8 mouse cellular contexts compared by ENCODE assay signal in genomic region chr2:174326481-174326880, GRCm38 (mm10). TPM values are rescaled to one million over a fixed set of nuclear protein-coding genes. Genes with fewer than 3 reads are reported as not detected.
DNase-seq lines count a peak whose midpoint lies in the region; ATAC-seq and TF ChIP-seq lines count a peak whose summit lies in the region.

No protein-coding gene starts in this region.

- H3K27me3 ChIP-seq in heart, postnatal 0 days (ENCODE audit: control insufficient read depth, insufficient read depth, low read length): no peaks in the 10 kb centered on the region
- no peaks in the 10 kb centered on the region for H3K27me3 ChIP-seq in MEL (ENCODE audit: control insufficient read depth in 1 of 2, insufficient read depth in 2 of 2, low read length in 2 of 2)
- no peaks in the 10 kb centered on the region for H3K27me3 ChIP-seq in hindbrain, embryonic 14.5 days (ENCODE audit: control insufficient read depth, insufficient read depth, low read length)
- no peaks in the 10 kb centered on the region for H3K27me3 ChIP-seq in midbrain, embryonic 14.5 days (ENCODE audit: control insufficient read depth, insufficient read depth, low read length)

- TF ChIP-seq RAD21 in MEL (IDR thresholded peaks at IDR 0.05; ENCODE audit: low read depth, low read length): no peak

- no peak for DNase-seq in heart, postnatal 0 days (ENCODE audit: low spot score)
- DNase-seq in heart, postnatal 10 days: no peak
- peak; percentile 42 for DNase-seq in MEL (ENCODE audit: low read depth, low spot score)
- DNase-seq in hindbrain, embryonic 14.5 days (ENCODE audit: low spot score): no peak
- no peak for DNase-seq in midbrain, embryonic 14.5 days
- DNase-seq in embryo, embryonic 11 days: no peak
- no peak for DNase-seq in left cerebral cortex, postnatal 14 days (ENCODE audit: low spot score in 2 of 2)
- DNase-seq in spleen, postnatal 36 days (ENCODE audit: low spot score in 2 of 2): no peak

- peaks cover 46% of the 10 kb centered on the region for H3K79me2 ChIP-seq in MEL (ENCODE audit: control insufficient read depth, insufficient read depth, low read length, poor library complexity)

- 61% methylated on average over 8 of the region's 8 CpGs for WGBS in heart, postnatal 0 days
- WGBS in hindbrain, embryonic 14.5 days: 64% methylated on average over 8 of the region's 8 CpGs
- WGBS in midbrain, embryonic 14.5 days: 59% methylated on average over 8 of the region's 8 CpGs

- no peaks in the 10 kb centered on the region for H3K36me3 ChIP-seq in heart, postnatal 0 days (replicated peaks; ENCODE audit: control insufficient read depth, insufficient read depth, low read length)
- peaks cover 0 to 10% of the 10 kb centered on the region in 2 experiments; a peak in 2 of 4 replicates for H3K36me3 ChIP-seq in MEL (ENCODE audit: control insufficient read depth in 1 of 2, insufficient read depth in 2 of 2, low read length in 2 of 2)
- H3K36me3 ChIP-seq in hindbrain, embryonic 14.5 days (replicated peaks; ENCODE audit: control insufficient read depth, insufficient read depth): no peaks in the 10 kb centered on the region
- no peaks in the 10 kb centered on the region for H3K36me3 ChIP-seq in midbrain, embryonic 14.5 days (ENCODE audit: control insufficient read depth, insufficient read depth, low read length)

- H3K4me1 ChIP-seq in heart, postnatal 0 days (ENCODE audit: control insufficient read depth, insufficient read depth): no peaks in the 10 kb centered on the region
- H3K4me1 ChIP-seq in MEL (ENCODE audit: control insufficient read depth in 1 of 2, insufficient read depth in 2 of 2, low read length in 2 of 2): no peaks in the 10 kb centered on the region
- peaks cover 8% of the 10 kb centered on the region for H3K4me1 ChIP-seq in hindbrain, embryonic 14.5 days (replicated peaks; ENCODE audit: control insufficient read depth, insufficient read depth, low read length)
- H3K4me1 ChIP-seq in midbrain, embryonic 14.5 days (ENCODE audit: control insufficient read depth, insufficient read depth, low read length): peaks cover 3% of the 10 kb centered on the region; the same call in 1 of the 2 replicates

- H3K9me3 ChIP-seq in heart, postnatal 0 days (replicated peaks; ENCODE audit: control insufficient read depth, low read length): no peaks in the 10 kb centered on the region
- H3K9me3 ChIP-seq in MEL (replicated peaks; ENCODE audit: insufficient read depth, low read length): no peaks in the 10 kb centered on the region
- no peaks in the 10 kb centered on the region for H3K9me3 ChIP-seq in hindbrain, embryonic 14.5 days (ENCODE audit: control insufficient read depth, low read length)
- no peaks in the 10 kb centered on the region for H3K9me3 ChIP-seq in midbrain, embryonic 14.5 days (ENCODE audit: control insufficient read depth, low read length)

- intact Hi-C loops in heart, postnatal 10 days (cut with DNase I): no loop called here
- intact Hi-C loops in left cerebral cortex, postnatal 14 days (cut with DNase I): no loop called here

- peak overlapping the region; percentile 100; the same call in 1 of the 2 replicates for H3K9ac ChIP-seq in heart, postnatal 0 days (replicated peaks; ENCODE audit: low read depth, low read length)
- H3K9ac ChIP-seq in MEL (ENCODE audit: control insufficient read depth, low read depth, low read length, poor library complexity, severe bottlenecking): peak overlapping the region; percentile 77
- H3K9ac ChIP-seq in hindbrain, embryonic 14.5 days: peak overlapping the region; percentile 56
- H3K9ac ChIP-seq in midbrain, embryonic 14.5 days (replicated peaks; ENCODE audit: low read length): 0 out of 2 replicates have a peak overlapping the region, but pooled peaks have one; percentile 20

- no peak for TF ChIP-seq POLR2A in MEL (IDR thresholded peaks at IDR 0.05; ENCODE audit: control insufficient read depth in 1 of 2, insufficient read depth in 1 of 2, low read depth in 1 of 2, low read length in 2 of 2, poor library complexity in 1 of 2)

- no peak for TF ChIP-seq CTCF in heart, postnatal 0 days (IDR thresholded peaks at IDR 0.05; ENCODE audit: low read depth)
- no peak for TF ChIP-seq CTCF in MEL (IDR thresholded peaks at IDR 0.05 in 2 of 3, conservative IDR thresholded peaks at IDR 0.05 in 1 of 3; ENCODE audit: control insufficient read depth in 1 of 3, insufficient read depth in 1 of 3, low read depth in 2 of 3, low read length in 3 of 3, poor library complexity in 1 of 3, severe bottlenecking in 1 of 3)

- no peak overlapping the region for H3K27ac ChIP-seq in heart, postnatal 0 days (ENCODE audit: low read depth)
- H3K27ac ChIP-seq in MEL (ENCODE audit: control insufficient read depth, low read depth, low read length): peak overlapping the region; percentile 47
- no peak overlapping the region for H3K27ac ChIP-seq in hindbrain, embryonic 14.5 days
- H3K27ac ChIP-seq in midbrain, embryonic 14.5 days (replicated peaks; ENCODE audit: low read depth, low read length): no peak overlapping the region

- no peak for TF ChIP-seq EP300 in heart, postnatal 0 days (IDR thresholded peaks at IDR 0.05; ENCODE audit: low read depth)
- no peak for TF ChIP-seq EP300 in MEL (IDR thresholded peaks at IDR 0.05; ENCODE audit: low read depth in 1 of 2, low read length in 2 of 2)

- peak overlapping the region; percentile 78 for H3K4me2 ChIP-seq in heart, postnatal 0 days (ENCODE audit: low read depth, low read length)
- H3K4me2 ChIP-seq in hindbrain, embryonic 14.5 days (replicated peaks): peak overlapping the region; percentile 72
- H3K4me2 ChIP-seq in midbrain, embryonic 14.5 days (ENCODE audit: low read length): peak overlapping the region; percentile 64

- no peak for ATAC-seq in heart, postnatal 0 days (ENCODE audit: insufficient read depth, low read depth)
- no peak for ATAC-seq in hindbrain, embryonic 14.5 days (ENCODE audit: low FRiP score)
- ATAC-seq in midbrain, embryonic 14.5 days (ENCODE audit: low FRiP score, low TSS enrichment): no peak

- peak overlapping the region; percentile 100 for H3K4me3 ChIP-seq in heart, postnatal 0 days (ENCODE audit: low read depth, low read length)
- H3K4me3 ChIP-seq in MEL (ENCODE audit: control insufficient read depth in 1 of 2, insufficient read depth in 1 of 2, low read depth in 2 of 2, low read length in 2 of 2): peak overlapping the region; percentile 75 to 95
- H3K4me3 ChIP-seq in hindbrain, embryonic 14.5 days (replicated peaks; ENCODE audit: low read length): peak overlapping the region; percentile 99
- peak overlapping the region; percentile 96 for H3K4me3 ChIP-seq in midbrain, embryonic 14.5 days (replicated peaks; ENCODE audit: low read depth, low read length)

TF ChIP-seq in MEL, 35 proteins besides CTCF, POLR2A, EP300 and RAD21:
- TF ChIP-seq CHD2 (IDR thresholded peaks at IDR 0.05; ENCODE audit: low read length): no peak
- TF ChIP-seq MEF2A (IDR thresholded peaks at IDR 0.05; ENCODE audit: extremely low read depth, insufficient replicate concordance, low read depth, low read length, poor library complexity, severe bottlenecking): no peak

RNA-seq across cellular contexts. Expression of gene Gm20721, which starts 20.0 kb away (rescaled TPM):
- total RNA-seq in heart, postnatal 0 days (2014; rRNA removed; ENCODE audit: low replicate concordance): not detected in 2 replicates
- 11.3 and 15.8 TPM in 2 replicates for polyA plus RNA-seq in heart, postnatal 0 days (2015; fragmentation: Nextera tagmentation; extraction: Ambion mirVana)
- total RNA-seq in heart, postnatal 10 days (2021): 1 to 10 TPM; 2.4 to 2.8 TPM
- total RNA-seq in MEL (2012; rRNA removed): 26.9 and 34.2 TPM in 2 replicates
- 100 to 1,000 TPM in 1 of 2 experiments, not detected in 1; 171 TPM for polyA plus RNA-seq in MEL (2012; ENCODE audit: insufficient read depth in 1 of 2, insufficient read length in 2 of 2, low read depth in 1 of 2, low replicate concordance in 2 of 2, missing spikeins in 1 of 2)
- polyA plus RNA-seq in hindbrain, embryonic 14.5 days (2014; fragmentation: Nextera tagmentation; extraction: Ambion mirVana): 8.6 and 10.9 TPM in 2 replicates
- polyA plus RNA-seq in midbrain, embryonic 14.5 days (2014; fragmentation: Nextera tagmentation; extraction: Ambion mirVana): 6.4 and 7.5 TPM in 2 replicates
- 1 to 10 TPM; 2.3 to 2.7 TPM for total RNA-seq in left cerebral cortex, postnatal 14 days (2021)

RNA-seq across cellular contexts. Expression of gene Gnas, which starts 42.4 kb away (rescaled TPM):
- total RNA-seq in heart, postnatal 0 days (2014; rRNA removed; ENCODE audit: low replicate concordance): 1,131 and 1,208 TPM in 2 replicates
- 1,263 and 1,283 TPM in 2 replicates for polyA plus RNA-seq in heart, postnatal 0 days (2015; fragmentation: Nextera tagmentation; extraction: Ambion mirVana)
- total RNA-seq in heart, postnatal 10 days (2021): 1,000 to 10,000 TPM; 1,834 to 2,103 TPM
- 255 and 273 TPM in 2 replicates for total RNA-seq in MEL (2012; rRNA removed)
- 100 to 1,000 TPM; 383 to 447 TPM for polyA plus RNA-seq in MEL (2012; ENCODE audit: insufficient read depth in 1 of 2, insufficient read length in 2 of 2, low read depth in 1 of 2, low replicate concordance in 2 of 2, missing spikeins in 1 of 2)
- 1,800 and 1,897 TPM in 2 replicates for polyA plus RNA-seq in hindbrain, embryonic 14.5 days (2014; fragmentation: Nextera tagmentation; extraction: Ambion mirVana)
- polyA plus RNA-seq in midbrain, embryonic 14.5 days (2014; fragmentation: Nextera tagmentation; extraction: Ambion mirVana): 1,446 and 1,495 TPM in 2 replicates
- 1,000 to 10,000 TPM; 1,818 to 2,021 TPM for total RNA-seq in left cerebral cortex, postnatal 14 days (2021)

Comparison
In these comparisons a context has a peak if more than half of its experiments do, and no peak if none do; other contexts are left out.
1. H3K9ac ChIP-seq: peak in every context shown above with its lines; median percentile 100 in heart, postnatal 0 days; 77 in MEL; 56 in hindbrain, embryonic 14.5 days; 20 in midbrain, embryonic 14.5 days.